Mouse (Mus musculus) kidney, postnatal 4 days (tissue): ENCODE measurements at regions not wholly inside any gene's neighbourhood (a gene's known extent, or its start where the extent isn't known, plus 50 kb on each side); places are given as distances from the start of the nearest gene placed in this dataset.
"Not testable (repeated sequence)": the region's sequence is repeated elsewhere in the genome, so short reads cannot be mapped to it uniquely, and the experiment has no call there.

Experiments used
- DNase-seq, 2 experiments: peaks; one replicate each; pipeline ENCODE4 v3.0.0; 2021; ENCODE audit warnings: mixed read lengths in 2 of 2

GRCm38 (mm10) chr2:39633041-39633440, 406.8 kb upstream of the Ppp6c start:
- DNase-seq, result no peak

- no peak for DNase-seq
These were observed 388.0 kb upstream of the Ppp6c start for GRCm38 (mm10) chr2:39614221-39614620.

GRCm38 (mm10) chr2:39612809-39613208, 386.6 kb upstream of the Ppp6c start:
- DNase-seq, result no peak

GRCm38 (mm10) chr2:39612236-39612635, 386.0 kb upstream of the Ppp6c start:
- no peak for DNase-seq

- DNase-seq, result no peak
These were observed 376.0 kb upstream of the Ppp6c start for GRCm38 (mm10) chr2:39602256-39602655.

- DNase-seq, result no peak
These were observed 331.9 kb upstream of the Ppp6c start for GRCm38 (mm10) chr2:39558193-39558592.

- no peak for DNase-seq
These were observed 281.7 kb upstream of the Ppp6c start for GRCm38 (mm10) chr2:39507984-39508383.

- DNase-seq, result peak; percentile 4 to 29
These were observed 257.1 kb upstream of the Ppp6c start for GRCm38 (mm10) chr2:39483208-39483912.

GRCm38 (mm10) chr2:39482608-39483007, 256.4 kb upstream of the Ppp6c start:
- DNase-seq, result no peak

- DNase-seq, result no peak
These were observed 254.0 kb upstream of the Ppp6c start for GRCm38 (mm10) chr2:39480236-39480635.

GRCm38 (mm10) chr2:39472925-39473324, 246.7 kb upstream of the Ppp6c start:
- DNase-seq, result not testable (repeated sequence)
